Mouse (Mus musculus) midbrain, embryonic 15.5 days (tissue): ENCODE results near the gene Map2k1. TPM values are rescaled to one million over a fixed set of nuclear protein-coding genes. Genes with fewer than 3 reads are reported as not detected.
"Not testable (repeated sequence)": the region's sequence is repeated elsewhere in the genome, so short reads cannot be mapped to it uniquely, and the experiment has no call there.

Experiments
- ATAC-seq: fragments of 200-750 bp; cut with Nextera tagmentation; replicated peaks from 2 replicates; pipeline ENCODE4 v1.8.0; 2017; ENCODE audit warnings: moderate TSS enrichment
- H3K27ac ChIP-seq: fragments of 300-500 bp; sonication (generic); 2 replicates; pipeline ENCODE4 v1.5.1; 2015; ENCODE audit warnings: mild to moderate bottlenecking, inconsistent platforms
- H3K27me3 ChIP-seq: fragments of 300-500 bp; sonication (generic); replicated peaks from 2 replicates; pipeline ENCODE4 v1.6.1; 2015; ENCODE audit warnings: inconsistent platforms
- H3K36me3 ChIP-seq: fragments of 300-500 bp; sonication (generic); replicated peaks from 2 replicates; pipeline ENCODE4 v1.6.1; 2015; ENCODE audit warnings: inconsistent platforms
- H3K4me1 ChIP-seq: fragments of 300-500 bp; sonication (generic); 2 replicates; pipeline ENCODE4 v1.6.1; 2015; ENCODE audit warnings: inconsistent platforms
- H3K4me2 ChIP-seq: fragments of 300-500 bp; sonication (generic); 2 replicates; pipeline ENCODE4 v1.6.1; 2015; ENCODE audit warnings: inconsistent platforms, mild to moderate bottlenecking, moderate library complexity
- H3K4me3 ChIP-seq: fragments of 300-500 bp; sonication (generic); 2 replicates; pipeline ENCODE4 v1.5.1; 2015; ENCODE audit warnings: mild to moderate bottlenecking, inconsistent platforms
- H3K9ac ChIP-seq: fragments of 300-500 bp; sonication (generic); 2 replicates; pipeline ENCODE4 v1.6.1; 2015; ENCODE audit warnings: mild to moderate bottlenecking, inconsistent platforms
- H3K9me3 ChIP-seq: fragments of 300-500 bp; sonication (generic); 2 replicates; pipeline ENCODE4 v1.6.1; 2016; ENCODE audit warnings: inconsistent platforms
- WGBS: fragments of 180-500 bp; shearing (Covaris S2); methylation state at CpG from one replicate; pipeline ENCODE4 v1.1.7; 2015; ENCODE audit warnings: mixed read lengths; 5-methylcytosine and 5-hydroxymethylcytosine counted together
- polyA plus RNA-seq: library from polyadenylated mRNA; unstranded; fragments of >200 nt; fragmentation: Nextera tagmentation; extraction: Ambion mirVana; gene quantifications from 2 replicates; pipeline ENCODE4 v1.2.1, GENCODE M21; 2015

Gene Map2k1
- polyA plus RNA-seq, 1 experiment from 2014 or later = 56.9 TPM

DNA sequence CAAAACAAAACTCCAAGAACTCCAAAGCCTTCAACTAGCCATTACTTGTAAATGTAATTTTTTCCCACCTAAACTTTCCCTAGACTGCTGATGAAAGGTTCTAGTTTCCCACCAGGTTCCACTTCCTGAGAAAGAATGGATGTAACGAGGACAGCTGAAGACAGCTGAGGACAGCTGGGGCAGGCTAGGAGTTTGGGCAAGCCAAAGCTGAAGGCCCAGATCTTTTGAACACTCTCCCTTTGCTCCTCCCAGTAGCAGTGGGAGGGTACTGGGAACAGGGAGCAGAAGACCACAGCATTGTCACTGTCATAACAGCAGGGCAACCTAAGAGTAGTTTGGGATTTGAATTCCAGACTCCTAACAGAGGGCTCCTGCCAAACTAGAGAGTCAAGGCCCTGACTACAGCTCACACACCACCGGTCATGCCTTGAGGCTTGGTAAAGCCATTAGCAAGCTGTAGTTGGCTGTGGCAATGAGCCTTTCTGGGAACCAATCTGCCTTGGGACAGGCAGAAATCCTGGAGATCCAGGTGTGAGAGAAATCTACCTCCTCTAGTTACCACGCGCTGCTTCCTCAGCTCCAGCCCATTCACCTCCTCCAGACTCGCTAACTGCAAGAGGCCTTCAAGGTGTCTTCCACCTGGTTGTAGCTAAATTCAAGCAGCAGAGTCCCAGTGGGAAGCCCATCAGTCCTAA lies 55.2 kb downstream of the Map2k1 start:
- H3K9ac ChIP-seq = no peak overlapping the region
- no peak overlapping the region for H3K27ac ChIP-seq
- H3K36me3 ChIP-seq = 0 out of 2 replicates have a peak, but pooled peaks cover 4% of the 10 kb centered on the region
- H3K9me3 ChIP-seq = no peaks in the 10 kb centered on the region
- H3K4me2 ChIP-seq = no peak overlapping the region
- ATAC-seq = no peak
- no peaks in the 10 kb centered on the region for H3K4me1 ChIP-seq
- 94% methylated on average over 5 of the region's 5 CpGs for WGBS
- no peaks in the 10 kb centered on the region for H3K27me3 ChIP-seq
- H3K4me3 ChIP-seq = no peak overlapping the region

DNA sequence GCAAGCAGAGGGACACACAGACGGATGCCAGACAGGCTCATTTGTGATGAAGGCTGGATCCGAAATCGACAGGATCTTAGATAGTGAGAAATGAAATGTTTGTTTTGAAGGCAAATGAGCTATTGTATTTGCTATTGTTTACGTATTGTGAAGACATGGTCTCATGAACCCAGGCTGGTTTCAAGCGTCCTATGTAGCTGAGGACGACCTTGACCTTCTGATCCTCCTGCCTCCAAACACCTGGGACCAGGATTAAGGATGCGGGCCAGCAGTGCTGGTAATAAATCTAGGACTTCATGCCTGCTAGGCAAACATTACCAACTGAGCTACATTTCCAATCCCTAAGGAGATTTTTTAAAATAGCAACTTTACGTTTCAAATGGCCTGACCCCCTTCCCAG lies 55.9 kb downstream of the Map2k1 start:
- Histone ChIP-seq H3K9ac (no peak overlapping the region), H3K4me1 (no peaks in the 10 kb centered on the region), H3K4me2 (no peak overlapping the region), H3K27me3 (no peaks in the 10 kb centered on the region), H3K9me3 (no peaks in the 10 kb centered on the region), H3K36me3 (0 out of 2 replicates have a peak, but pooled peaks cover 5% of the 10 kb centered on the region), H3K27ac (no peak overlapping the region), H3K4me3 (no peak overlapping the region)
- WGBS = 90% methylated on average over 8 of the region's 8 CpGs
- ATAC-seq = no peak

- Histone ChIP-seq H3K9ac (no peak overlapping the region), H3K4me2 (no peak overlapping the region), H3K4me1 (no peaks in the 10 kb centered on the region), H3K9me3 (no peaks in the 10 kb centered on the region), H3K27ac (no peak overlapping the region), H3K27me3 (no peaks in the 10 kb centered on the region), H3K36me3 (0 out of 2 replicates have a peak, but pooled peaks cover 5% of the 10 kb centered on the region), H3K4me3 (no peak overlapping the region)
- WGBS = 74% methylated on average over 4 of the region's 4 CpGs
- no peak for ATAC-seq
Observed at GRCm38 (mm10) chr9:64195554-64195953, 57.9 kb downstream of the Map2k1 start.

DNA sequence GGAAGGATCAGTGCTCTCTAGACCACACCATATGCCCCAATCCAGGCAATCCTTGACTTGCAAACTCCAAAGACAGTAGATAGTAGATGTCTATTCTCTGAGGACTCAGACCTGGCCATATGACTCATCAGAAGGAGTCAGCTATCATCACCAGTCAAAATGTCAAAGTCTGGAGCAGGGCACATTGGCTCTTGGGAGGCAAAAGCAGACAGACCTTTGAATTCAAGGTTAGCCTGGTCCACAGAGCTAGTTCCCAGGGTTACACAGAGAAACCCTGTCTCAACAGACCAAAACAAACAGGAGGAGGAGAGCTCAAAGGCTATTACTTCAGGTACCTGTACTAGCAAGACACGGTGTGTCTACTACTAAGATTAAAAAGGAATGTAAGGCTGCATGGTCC lies 59.6 kb downstream of the Map2k1 start:
- ATAC-seq = no peak
- no peaks in the 10 kb centered on the region for H3K4me1 ChIP-seq
- H3K9me3 ChIP-seq = no peaks in the 10 kb centered on the region
- 96% methylated on average over 1 of the region's 1 CpGs for WGBS
- no peak overlapping the region for H3K4me3 ChIP-seq
- H3K4me2 ChIP-seq = no peak overlapping the region
- 0 out of 2 replicates have a peak, but pooled peaks cover 5% of the 10 kb centered on the region for H3K36me3 ChIP-seq
- no peak overlapping the region for H3K27ac ChIP-seq
- no peak overlapping the region for H3K9ac ChIP-seq
- H3K27me3 ChIP-seq = no peaks in the 10 kb centered on the region

- H3K27me3 ChIP-seq = no peaks in the 10 kb centered on the region
- H3K4me2 ChIP-seq = no peak overlapping the region
- no peak overlapping the region for H3K9ac ChIP-seq
- H3K4me1 ChIP-seq = peaks cover 9% of the 10 kb centered on the region
- no peak overlapping the region for H3K4me3 ChIP-seq
- H3K36me3 ChIP-seq = peaks cover 13% of the 10 kb centered on the region; the same call in 1 of the 2 replicates
- no peak overlapping the region for H3K27ac ChIP-seq
- no peak for ATAC-seq
- H3K9me3 ChIP-seq = no peaks in the 10 kb centered on the region
- 94% methylated on average over 5 of the region's 5 CpGs for WGBS
Observed at GRCm38 (mm10) chr9:64184166-64184840, 69.1 kb downstream of the Map2k1 start.

DNA sequence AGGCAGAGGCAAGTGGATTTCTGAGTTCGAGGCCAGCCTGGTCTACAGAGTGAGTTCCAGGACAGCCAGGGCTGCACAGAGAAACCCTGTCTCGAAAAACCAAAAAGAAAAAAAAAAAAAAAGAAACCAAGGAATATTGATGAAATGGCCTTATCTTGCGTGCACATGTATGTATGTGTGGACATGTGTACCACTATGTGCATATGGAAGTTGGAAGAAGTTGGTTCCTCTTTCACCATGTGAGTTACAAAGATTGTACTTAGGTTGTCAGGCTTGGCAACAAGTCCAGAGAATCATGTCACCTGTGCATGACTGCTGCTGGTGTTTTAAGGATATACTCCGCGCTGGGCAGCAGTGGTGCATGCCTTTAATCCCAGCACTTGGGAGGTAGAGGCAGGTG lies 70.1 kb downstream of the Map2k1 start:
- 95% methylated on average over 5 of the region's 5 CpGs for WGBS
- H3K27me3 ChIP-seq, H3K9me3 ChIP-seq, H3K27ac ChIP-seq, H3K9ac ChIP-seq, H3K4me2 ChIP-seq, H3K4me3 ChIP-seq, ATAC-seq: not testable (repeated sequence)
- H3K36me3 ChIP-seq = peaks cover 16% of the 10 kb centered on the region
- H3K4me1 ChIP-seq = peaks cover 13% of the 10 kb centered on the region

GRCm38 (mm10) chr9:64178974-64179646 lies 74.3 kb downstream of the Map2k1 start, which contains the start of gene Snapc5:
Gene Snapc5 (plus strand): TSS chr9:64179274.
- Histone ChIP-seq H3K4me2 (peak within 1 kb of the TSS; percentile 54), H3K27me3 (no peaks in the 10 kb centered on the region), H3K9ac (peak within 1 kb of the TSS; percentile 42), H3K4me3 (peak within 1 kb of the TSS; percentile 54), H3K4me1 (peaks cover 26% of the 10 kb centered on the region), H3K27ac (peak within 1 kb of the TSS; percentile 83), H3K9me3 (no peaks in the 10 kb centered on the region), H3K36me3 (peaks cover 48% of the 10 kb centered on the region)
- WGBS = under 1% methylated on average over 35 of the region's 35 CpGs
- peak; percentile 93 for ATAC-seq

DNA sequence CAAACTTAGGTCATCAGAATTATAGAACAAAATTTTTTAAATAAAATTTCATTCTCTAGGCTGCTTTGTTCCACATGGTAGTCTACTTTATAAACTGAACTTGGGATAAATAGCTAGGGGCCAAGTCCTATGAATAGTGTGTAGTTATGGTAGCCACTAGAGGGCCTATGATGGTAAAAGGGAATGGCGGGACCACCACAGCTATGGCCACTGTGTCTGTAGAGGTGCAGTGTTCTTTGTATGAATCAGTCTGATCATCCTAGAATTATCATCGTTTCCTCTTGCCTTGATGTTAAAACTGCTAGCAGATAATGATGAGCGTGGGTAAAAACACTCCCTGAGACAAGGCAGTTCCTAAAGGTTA lies 74.8 kb downstream of the Map2k1 start:
- H3K27me3 ChIP-seq = no peaks in the 10 kb centered on the region
- peaks cover 29% of the 10 kb centered on the region for H3K4me1 ChIP-seq
- H3K4me3 ChIP-seq = peak overlapping the region; percentile 54
- peak overlapping the region; percentile 54 for H3K4me2 ChIP-seq
- H3K9me3 ChIP-seq = no peaks in the 10 kb centered on the region
- WGBS = 42% methylated on average over 3 of the region's 3 CpGs
- no peak overlapping the region for H3K9ac ChIP-seq
- H3K27ac ChIP-seq = peak overlapping the region; percentile 83
- H3K36me3 ChIP-seq = peaks cover 48% of the 10 kb centered on the region
- ATAC-seq = peak; percentile 75

GRCm38 (mm10) chr9:64175378-64175777 lies 78.1 kb downstream of the Map2k1 start:
- no peak for ATAC-seq
- Histone ChIP-seq H3K9ac (no peak overlapping the region), H3K4me1 (peaks cover 37% of the 10 kb centered on the region), H3K27me3 (no peaks in the 10 kb centered on the region), H3K9me3 (no peaks in the 10 kb centered on the region), H3K36me3 (peaks cover 35% of the 10 kb centered on the region), H3K27ac (no peak overlapping the region), H3K4me3 (no peak overlapping the region), H3K4me2 (no peak overlapping the region)
- 93% methylated on average over 11 of the region's 11 CpGs for WGBS

- H3K9ac ChIP-seq = no peak overlapping the region
- 78% methylated on average over 8 of the region's 8 CpGs for WGBS
- peaks cover 32% of the 10 kb centered on the region for H3K4me1 ChIP-seq
- no peaks in the 10 kb centered on the region for H3K9me3 ChIP-seq
- H3K36me3 ChIP-seq = peaks cover 35% of the 10 kb centered on the region
- H3K27me3 ChIP-seq = no peaks in the 10 kb centered on the region
- H3K4me2 ChIP-seq = peak overlapping the region; percentile 82
- H3K27ac ChIP-seq = no peak overlapping the region
- H3K4me3 ChIP-seq = peak overlapping the region; percentile 79; the same call in 1 of the 2 replicates
- no peak for ATAC-seq
Observed at GRCm38 (mm10) chr9:64174766-64175165, 78.7 kb downstream of the Map2k1 start.

DNA sequence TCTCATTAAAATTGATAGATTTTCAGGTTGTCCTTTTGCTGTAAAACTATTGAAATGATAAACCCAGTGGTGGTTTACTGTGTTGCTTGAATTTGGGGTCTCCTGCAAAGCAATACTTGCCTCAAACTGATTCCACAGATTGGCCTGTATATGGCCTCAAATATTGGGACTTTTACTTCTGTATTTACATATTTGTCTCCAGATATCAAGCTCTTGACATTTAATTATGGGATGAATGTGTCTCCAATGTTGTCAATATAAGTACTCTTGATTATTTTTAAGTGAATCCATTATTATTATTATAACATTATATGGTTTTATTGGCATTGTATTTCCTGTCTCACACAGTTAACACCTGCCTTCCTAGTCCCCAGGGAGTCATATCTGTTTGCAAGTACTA lies 79.1 kb downstream of the Map2k1 start:
- Histone ChIP-seq H3K4me3 (peak overlapping the region; percentile 79), H3K36me3 (peaks cover 35% of the 10 kb centered on the region), H3K4me1 (peaks cover 28% of the 10 kb centered on the region), H3K4me2 (peak overlapping the region; percentile 82), H3K9me3 (no peaks in the 10 kb centered on the region), H3K27me3 (no peaks in the 10 kb centered on the region), H3K27ac (no peak overlapping the region), H3K9ac (peak overlapping the region; percentile 81)
- ATAC-seq = no peak

- Histone ChIP-seq H3K27me3 (no peaks in the 10 kb centered on the region), H3K4me3 (peak overlapping the region; percentile 79), H3K4me1 (peaks cover 24% of the 10 kb centered on the region), H3K9me3 (no peaks in the 10 kb centered on the region), H3K4me2 (peak overlapping the region; percentile 82), H3K36me3 (peaks cover 35% of the 10 kb centered on the region), H3K9ac (peak overlapping the region; percentile 81), H3K27ac (peak overlapping the region; percentile 84)
- ATAC-seq = no peak
- WGBS = under 1% methylated on average over 16 of the region's 16 CpGs
Observed at GRCm38 (mm10) chr9:64173666-64174220, 79.7 kb downstream of the Map2k1 start.
